Mouse (Mus musculus): Measurements from ENCODE around the gene Slc16a3.

The Slc16a3 gene

DNA sequence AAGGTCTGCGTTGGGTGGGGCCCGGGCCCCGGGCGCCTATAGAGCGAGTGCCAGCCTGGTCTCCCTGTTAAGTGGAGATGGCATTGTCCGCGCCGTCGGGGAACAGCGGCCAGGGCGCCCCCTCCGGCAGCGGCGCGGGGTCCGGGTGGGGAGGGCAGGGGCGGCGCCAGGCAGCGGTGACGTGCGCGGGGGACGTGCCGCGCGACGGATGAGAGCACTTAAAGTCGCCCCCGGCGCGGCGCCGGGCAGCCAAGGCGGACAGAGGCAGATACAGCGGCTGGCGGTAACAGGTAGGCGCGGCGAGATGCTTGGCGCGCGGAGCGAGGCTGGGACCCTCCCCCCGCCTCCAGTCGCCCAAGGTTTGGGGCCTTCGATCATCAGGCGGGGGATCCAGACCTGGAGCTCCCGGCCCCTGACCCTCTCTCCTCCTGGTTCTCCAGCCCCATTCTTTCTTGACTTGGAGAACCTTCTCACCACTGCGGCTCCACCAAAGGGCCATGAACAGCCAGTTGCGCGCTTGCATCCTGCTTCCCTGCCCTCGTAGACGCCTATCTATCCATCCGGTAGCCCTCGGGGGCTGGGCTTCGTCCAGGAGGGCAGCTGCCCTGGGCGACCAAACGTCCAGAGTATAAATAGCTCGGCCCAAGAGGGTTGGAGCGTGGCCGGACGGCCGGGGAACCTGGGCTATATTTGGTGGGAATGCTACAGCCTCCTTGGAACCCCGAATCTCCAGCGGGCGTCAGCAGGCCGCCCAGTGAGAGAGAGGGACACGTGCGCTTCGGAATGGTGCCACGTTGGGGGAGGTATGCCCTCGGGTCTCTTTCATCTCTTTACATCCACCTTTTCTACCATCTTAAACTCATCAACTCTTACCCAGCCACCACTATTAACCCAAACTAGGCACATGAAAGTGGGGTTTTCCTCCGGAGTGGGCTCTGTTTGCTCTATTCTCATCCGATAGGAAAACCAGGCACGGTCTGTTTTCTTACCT is 876 bp downstream of the Slc16a3 start:
- peak; percentile 82 for DNase-seq (ENCODE audit: low spot score)

DNA sequence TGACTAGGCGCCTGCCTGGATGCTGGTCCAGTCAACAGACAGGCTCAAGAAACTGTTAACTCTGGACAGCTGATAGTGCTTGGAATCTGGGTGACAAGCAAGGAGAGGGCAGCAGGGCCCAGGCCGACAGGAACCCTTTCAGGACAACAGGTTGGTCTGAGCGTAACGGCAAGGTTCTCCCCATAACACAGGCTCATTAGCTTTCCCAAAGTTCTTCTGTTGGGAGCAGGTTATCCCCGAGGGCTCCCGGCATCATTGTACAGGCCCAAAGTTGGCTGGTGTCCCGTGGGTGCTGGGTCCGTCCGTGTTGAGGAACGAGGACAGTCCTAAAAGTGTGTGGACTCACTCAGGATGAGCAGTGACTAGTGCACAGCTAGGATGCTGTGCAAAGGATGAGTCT is 1.6 kb downstream of the Slc16a3 start:
- DNase-seq (ENCODE audit: low spot score), result peak; percentile 46

DNA sequence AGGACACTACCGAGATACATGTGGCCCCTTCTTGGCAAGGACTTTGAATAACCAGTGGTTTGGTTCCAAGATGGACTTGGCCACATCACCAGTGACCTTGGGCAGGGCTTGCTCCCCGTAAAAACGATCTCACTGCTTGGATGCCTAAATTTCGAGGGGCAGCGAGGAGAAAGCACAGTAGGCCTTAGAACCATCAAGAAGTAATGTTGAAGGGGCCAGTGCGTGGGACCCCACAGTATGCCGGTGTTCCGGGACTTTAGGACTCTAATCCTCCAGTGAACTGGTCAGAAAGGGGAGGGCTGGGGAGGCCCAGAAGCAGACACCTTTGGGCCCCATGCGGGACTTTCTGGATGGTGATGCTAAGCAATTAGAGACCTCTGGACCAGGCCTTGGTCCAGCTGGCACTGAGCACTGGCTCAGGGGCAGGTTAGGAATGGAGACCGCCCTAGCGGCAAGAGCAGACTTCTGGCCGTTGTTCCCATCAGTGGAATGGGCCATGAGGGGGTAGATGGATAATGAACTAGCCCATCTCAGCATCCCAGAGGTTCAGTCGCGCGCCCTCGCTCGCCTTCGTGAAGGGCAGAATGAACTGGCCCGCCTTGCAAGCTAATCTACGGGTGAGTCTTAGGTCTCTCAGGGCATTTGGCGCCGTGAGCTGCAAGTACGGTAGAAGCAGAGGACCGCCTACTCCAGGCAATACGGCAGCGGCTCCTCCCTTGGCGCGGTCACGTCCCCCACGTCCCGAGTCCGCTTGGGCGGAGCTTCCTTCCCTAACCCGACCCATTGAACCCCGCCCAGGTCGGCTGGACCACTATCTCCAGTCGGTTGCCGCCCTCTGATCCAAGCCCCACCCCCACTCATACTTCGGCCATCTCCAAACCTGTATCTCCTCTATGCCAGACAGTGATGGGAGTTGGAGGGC is 2.3 kb downstream of the Slc16a3 start:
- DNase-seq (ENCODE audit: low spot score), result peak; percentile 98

DNA sequence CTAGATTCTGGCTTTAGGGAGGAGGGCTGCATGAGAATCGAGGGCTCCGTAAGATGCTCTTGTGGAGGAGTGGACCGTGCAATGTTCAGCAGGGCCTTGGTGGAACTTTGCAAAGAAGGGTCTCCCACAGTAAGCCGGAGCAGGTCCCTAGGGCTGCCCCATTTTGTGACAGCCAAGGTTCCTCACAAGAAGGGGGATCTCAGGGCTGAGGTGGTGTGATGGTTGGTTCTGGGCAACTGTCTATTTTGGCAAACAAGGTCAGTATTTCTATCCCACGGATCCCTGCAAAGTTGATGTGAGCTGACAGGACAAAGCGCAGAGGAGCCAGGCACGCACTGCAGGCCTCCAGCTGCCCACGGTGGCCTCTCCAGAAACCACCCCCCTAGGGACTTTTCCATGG is 3.0 kb downstream of the Slc16a3 start:
- DNase-seq (ENCODE audit: low spot score), result no peak

DNA sequence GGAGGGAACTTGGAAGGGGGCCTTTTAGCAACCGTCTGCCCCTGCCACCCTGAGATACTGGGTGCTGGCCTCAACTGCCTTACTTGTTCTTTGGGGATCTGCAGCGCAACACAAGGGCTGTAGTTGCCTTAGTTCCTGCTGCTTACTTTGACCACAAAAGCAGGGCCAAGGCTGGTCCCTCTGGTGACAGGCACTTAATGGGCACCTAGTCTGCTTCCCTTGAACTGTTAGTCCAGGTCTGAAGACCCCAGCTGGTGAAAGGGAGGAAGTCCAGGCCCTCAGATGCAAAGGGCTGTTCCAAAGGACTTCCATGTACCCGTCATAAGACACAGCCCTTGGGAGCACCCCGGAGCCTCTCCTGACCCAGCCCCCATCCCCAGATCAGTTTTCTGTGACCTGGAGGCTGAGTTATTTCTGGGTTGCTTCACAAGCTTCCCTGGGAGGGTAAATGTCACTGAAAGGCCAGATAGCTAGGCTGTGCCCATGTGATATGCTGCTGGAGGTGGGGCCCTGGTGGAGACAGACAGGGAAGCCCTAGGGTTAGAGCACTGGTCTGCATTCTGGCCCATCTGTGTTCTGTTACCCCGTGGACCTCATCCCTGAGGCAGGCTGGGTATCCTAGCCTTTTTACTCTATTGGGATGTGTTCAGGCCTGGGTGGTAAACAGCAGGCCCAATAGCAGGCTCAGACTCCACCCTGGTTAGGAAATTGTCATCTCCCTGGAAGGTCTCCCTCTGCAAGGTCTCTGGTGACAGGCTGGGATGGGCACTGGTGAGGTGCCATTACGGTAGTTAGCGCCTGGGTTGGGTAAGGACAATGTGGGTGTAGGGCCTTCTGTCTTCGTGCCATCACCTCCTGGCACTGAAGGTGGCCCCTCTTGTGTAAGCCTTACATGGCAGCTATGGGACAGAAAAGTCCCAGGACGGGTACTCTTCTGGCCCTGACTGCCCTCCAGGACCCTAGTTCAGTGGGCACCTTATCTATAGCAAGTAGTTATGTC is 3.8 kb downstream of the Slc16a3 start:
- peak; percentile 31 for DNase-seq (ENCODE audit: low spot score)

DNA sequence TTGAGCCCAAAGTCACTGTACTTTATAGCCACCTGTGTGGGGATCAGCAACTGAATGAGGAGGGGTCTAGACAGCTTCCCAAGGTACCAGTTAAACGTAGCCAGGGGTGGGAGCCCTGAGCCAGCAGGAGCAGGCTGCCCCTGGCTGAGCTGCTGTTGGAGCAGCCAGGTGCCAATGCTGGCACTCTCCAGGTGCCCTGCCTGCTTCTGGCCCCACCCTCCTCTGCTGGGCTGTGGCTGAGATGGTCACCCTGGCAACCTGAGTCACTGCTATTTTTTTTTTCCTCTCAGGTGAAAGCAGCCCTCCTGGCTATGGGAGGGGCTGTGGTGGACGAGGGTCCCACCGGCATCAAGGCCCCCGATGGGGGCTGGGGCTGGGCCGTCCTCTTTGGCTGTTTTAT is 6.7 kb downstream of the Slc16a3 start:
- no peak for DNase-seq (ENCODE audit: low spot score)

DNA sequence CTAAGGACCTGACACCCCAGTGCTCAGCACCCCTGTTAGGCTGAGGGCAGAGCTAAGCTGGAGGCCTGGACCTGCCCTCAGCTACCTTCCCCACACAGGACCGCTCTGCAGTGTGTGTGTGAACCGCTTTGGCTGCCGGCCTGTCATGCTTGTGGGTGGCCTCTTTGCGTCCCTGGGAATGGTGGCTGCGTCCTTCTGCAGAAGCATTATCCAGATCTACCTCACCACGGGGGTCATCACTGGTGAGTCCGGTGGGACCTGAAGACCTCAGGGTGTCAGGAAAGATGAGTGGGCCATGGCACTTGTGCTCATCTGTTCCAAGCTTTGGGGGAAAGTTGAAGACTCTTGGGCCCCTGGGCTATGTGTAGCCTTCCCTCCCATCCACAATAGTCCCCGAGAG is 7.4 kb downstream of the Slc16a3 start:
- no peak for DNase-seq (ENCODE audit: low spot score)

DNA sequence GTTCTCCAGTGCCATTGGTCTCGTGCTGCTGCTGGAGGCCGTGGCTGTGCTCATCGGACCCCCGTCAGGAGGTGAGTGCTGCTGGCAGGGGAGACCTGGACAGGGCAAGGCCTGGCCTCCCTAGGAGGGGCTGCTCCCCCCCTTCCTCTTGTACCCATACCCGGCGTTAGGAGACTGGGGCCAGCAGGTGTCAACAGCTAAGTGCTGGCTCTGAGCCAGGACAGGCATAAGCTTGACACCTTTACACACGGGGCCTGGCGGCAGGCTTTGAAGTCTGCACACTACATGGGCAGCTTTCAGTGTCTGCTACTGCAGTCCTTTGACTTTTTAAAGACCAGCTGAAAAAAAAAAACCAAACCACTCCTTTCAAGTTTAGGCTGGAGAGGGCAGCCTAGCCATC is 8.8 kb downstream of the Slc16a3 start:
- DNase-seq (ENCODE audit: low spot score), result no peak

DNA sequence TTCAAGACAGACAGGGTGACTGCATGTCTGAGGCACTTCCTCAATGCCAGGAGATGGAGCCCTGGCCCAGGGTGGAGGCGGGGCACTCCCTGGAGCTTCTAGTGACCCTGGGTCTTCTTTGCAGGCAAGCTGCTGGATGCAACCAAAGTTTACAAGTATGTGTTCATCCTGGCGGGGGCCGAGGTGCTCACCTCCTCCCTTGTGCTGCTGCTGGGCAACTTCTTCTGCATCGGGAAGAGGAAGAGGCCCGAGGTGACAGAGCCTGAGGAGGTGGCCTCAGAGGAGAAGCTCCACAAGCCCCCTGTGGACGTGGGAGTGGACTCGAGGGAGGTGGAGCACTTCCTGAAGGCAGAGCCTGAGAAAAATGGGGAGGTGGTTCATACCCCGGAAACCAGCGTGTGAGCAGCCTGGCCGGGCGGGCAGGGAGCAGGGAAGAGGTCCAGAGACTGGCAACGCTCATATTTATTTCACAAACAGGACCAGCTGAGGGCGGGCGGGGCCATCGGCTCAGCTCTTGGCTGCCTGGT is 9.5 kb downstream of the Slc16a3 start:
- DNase-seq (ENCODE audit: low spot score), result no peak

DNA sequence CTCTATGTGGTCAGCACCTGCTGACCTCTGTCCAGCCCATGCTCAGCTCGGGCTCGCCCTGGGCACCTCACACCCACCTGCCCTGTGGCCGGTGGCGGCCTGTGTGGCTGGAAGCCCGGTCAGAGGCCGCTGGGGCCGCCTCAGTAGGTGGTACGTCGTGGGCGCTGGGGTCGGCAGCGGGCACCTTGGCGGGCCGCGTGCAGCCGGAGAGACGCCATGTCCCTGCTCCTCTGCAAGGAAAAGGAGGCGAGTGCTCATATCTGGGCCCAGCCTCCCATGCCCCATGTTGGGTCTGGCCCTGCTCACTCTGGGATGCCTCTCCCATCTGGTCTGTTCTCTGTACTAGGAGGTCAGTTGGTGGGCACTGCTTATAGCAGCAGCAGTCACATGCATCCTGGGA is 10.8 kb downstream of the Slc16a3 start:
- no peak for DNase-seq (ENCODE audit: low spot score)

DNA sequence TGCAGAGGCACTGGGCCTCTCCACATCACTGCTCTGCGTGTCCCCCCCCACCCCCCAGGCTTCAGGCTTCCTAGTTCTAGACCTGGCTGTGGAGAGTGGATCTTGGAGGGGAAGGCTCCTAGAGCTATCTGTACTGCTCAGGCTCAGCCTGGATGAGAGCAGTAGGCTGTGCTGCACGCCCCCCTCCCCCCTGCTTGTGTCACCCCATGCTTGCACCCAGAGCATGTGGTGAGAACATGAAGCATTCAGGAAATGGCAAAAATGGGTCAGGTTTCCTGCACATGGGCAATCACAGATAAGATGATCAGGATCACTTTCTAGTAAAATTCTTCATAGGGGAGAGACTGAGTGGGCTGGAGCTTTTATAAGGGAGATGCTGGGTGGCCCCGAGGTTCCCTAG is 11.3 kb downstream of the Slc16a3 start:
- DNase-seq (ENCODE audit: low spot score), result no peak

DNA sequence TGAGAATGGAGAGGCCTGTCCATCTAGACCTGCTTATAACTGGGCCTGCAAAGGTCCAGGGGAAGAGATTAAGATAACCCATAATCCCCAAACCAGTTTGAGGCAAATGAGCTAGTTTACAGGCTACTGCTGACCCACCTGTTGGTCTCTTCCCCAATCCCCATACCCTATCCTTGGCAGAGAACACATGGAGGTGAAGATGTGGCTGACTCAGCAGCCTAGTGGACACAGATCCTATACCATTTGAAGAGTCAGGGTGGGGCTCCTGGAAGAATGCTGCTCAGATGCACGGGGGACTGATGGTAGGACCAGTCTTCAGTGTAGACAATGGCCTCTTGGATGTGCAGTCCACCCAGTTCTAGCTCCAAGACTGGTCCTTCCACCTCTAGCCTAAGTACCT is 12.0 kb downstream of the Slc16a3 start:
- DNase-seq (ENCODE audit: low spot score), result no peak

DNA sequence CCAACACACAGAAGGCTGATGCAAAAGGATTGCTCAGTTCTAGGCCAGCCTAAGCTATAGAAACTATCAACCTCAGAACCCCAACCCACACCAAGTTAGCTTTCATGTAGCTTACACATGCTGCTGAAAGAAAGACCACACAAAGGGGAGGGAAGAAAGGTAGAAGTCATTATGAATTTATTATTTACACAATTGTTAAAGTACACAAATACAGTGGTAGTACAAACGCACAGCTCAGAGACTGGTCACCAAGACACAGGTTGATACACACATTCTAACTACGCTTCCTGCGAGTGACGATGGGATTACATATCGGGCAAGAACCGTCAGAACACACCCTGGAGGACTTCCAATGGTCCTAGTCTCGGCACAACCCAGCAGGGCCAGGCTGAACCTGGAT is 13.3 kb downstream of the Slc16a3 start:
- DNase-seq (ENCODE audit: low spot score), result no peak

DNA sequence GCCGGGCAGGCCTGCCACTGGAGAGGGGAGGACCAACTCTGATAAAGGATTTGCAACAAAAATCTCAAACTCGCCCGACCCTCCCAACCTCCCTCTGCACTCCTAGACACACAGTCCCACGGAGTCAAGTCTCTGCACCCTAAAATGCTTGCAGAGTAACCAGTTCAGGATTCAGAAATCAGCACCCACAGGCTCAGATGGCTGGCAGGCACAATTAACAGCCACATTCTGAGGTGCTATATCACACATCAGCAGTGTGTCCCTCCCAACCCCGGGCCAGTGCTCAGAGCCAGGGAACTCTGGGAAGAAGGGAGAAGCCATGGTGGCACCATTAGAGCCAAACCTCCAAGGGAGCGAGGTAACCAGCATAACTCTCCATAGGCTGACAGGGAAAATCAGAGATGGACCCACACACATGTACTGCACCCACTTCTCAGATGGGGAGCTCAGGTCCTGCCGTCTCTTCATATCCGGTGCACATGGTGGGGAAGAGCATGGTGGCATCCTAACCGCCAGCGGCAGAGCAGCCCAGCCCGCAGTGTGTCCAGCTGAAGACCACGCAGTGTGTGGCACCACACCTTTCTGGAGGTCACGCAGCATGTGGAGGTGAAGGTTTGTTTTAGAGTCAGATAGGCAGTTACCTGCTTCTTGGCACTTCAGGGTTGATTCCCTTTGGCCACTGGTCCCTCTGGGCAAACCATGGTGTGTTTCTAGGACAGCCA is 13.9 kb downstream of the Slc16a3 start:
- no peak for DNase-seq (ENCODE audit: low spot score)

DNA sequence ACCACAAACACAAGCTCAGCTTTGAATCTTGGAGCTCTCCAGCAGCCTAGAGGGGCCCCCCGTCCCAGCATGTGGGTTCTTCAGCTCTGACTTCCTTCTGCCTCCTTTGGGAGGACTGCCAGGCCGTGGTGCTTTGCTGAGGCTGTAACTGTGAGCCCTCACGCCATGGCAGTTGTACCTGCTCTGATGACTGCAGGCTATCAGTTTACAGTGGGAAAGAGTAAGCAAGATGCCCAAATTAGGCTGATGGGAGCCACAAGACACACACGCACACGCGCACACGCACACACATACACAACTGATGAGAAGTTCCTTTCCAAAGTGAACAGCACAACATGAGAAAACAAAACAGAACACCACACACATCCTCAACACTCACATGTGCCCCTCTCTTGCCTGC is 14.6 kb downstream of the Slc16a3 start:
- no peak for DNase-seq (ENCODE audit: low spot score)

DNA sequence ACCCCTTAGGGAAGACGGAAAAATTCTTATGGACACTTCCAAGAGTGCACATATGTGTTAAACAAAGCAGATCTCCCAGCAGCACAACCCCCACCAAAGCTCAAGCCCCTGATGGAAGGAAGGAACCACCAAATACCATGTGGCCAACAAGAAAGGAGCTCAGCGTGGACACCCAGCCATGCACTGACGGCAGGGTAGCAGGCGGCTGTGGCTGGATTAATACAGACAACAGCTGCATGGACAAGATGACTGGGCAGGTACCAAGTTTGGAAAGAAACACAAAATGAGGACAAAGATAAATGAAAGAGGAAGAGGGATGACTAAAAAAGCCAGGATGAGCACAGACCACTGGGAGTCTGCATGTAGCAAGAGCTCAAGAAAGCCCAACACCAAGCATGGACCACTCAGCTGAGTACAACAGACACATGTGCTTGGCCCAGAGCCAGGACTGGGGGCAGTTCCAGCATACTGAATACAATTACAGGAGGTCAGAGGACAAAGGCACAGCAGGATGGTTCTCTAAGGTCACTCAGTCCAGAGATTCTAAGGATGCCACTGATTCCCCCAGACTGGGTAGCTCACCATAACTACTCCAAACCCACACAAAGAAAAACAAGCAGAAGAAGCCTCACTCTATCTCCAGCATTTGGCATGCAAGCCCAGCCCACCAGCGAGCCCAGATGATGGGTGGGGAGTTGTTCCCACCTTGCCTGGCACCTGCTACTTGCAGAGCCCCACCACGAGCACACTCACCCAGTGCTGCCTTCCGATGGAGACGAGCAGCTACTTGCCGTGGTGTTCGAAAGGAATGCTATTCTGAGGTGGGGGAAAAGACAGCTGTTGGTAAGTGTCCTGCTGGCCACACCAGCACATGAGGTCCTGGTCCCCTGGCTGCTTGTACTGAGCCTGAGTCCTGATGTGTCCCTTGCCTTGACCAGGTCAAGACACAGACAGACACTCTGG is 16.2 kb downstream of the Slc16a3 start:
- DNase-seq (ENCODE audit: low spot score), result no peak

DNA sequence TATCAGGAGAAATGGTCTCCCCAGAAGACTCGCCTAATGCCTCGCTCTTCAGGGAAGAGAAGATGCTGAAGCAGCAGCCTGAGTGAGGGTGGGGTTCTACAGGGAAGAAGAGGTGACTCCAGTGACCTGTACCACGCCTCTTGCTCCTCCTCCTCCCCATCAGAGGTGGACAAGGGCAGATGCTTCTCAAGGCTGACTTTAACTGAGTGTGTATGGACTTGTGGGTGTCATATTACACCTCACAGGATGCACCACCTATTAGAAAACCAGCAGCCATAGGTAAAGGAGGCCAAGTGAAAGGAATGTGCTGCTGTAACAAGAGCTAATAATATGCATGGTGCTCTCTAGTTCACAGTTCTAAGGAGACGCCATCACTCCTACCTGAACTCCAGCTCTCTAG is 17.3 kb downstream of the Slc16a3 start:
- DNase-seq (ENCODE audit: low spot score), result no peak

DNA sequence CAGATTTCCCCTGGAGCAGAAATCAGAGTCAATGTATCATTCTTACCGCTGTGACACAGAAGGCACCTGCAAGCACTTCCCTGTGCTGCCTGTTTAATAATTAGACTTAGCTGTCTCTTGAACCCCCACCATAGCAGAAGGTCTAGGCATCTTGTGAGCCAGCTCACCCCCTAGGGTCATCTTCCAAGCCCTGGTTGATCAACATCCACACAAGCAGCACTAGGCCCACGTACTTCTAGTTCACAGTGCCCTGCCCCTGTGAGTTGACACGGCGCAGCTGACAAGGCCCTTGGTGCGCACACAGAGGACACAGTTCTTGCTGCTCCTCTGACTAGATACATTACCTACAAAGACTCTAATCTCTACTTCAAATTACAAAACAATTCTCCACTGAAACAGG is 21.5 kb downstream of the Slc16a3 start:
- DNase-seq (ENCODE audit: low spot score), result no peak

DNA sequence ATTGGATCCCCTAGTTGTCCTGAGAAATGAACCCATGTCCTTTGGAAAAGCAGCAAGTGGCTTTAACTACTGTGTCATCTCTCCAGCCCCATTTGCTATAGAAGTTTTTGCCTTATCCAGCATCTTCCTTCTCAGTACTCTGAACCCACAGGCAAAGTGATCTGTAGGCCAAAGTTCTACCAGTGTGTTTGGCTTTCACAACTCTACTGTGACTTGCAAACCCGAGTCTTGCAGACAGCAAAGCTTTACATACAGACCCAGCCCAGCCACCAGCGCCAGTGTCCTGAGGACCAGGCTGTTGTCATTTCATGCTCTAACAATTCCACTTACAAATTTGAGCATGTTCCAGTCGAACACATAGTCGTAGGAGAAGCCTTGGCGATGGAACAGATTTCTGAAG is 23.0 kb downstream of the Slc16a3 start:
- no peak for DNase-seq (ENCODE audit: low spot score)

DNA sequence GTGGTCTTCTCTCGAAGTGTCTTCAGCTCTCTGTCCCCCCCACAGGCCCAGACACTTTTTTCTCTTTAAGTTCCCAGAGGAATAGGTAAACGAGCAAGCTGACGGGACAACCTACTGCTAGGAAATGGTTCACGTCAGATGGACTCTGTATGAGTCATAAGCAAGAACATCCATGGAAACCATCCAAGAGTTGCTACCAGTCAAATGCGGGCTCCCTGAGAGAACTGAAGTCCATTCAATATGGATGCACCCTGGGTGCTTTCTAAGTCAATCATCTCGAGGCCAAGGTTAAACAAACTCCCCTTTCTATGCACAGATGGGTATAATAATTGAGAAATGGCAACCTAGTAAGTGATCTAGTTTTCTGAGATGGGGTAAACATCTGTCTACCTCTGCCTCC is 25.0 kb downstream of the Slc16a3 start:
- no peak for DNase-seq (ENCODE audit: low spot score)

Data from embryo, embryonic 10.5 days (tissue).